Mouse (Mus musculus): Measurements from ENCODE around the gene Ager. TPM values are rescaled to one million over a fixed set of nuclear protein-coding genes. Genes with fewer than 3 reads are reported as not detected.

The Ager gene
- polyA plus RNA-seq, 1 experiment from 2014 or later, result 1.1 TPM

- 86% methylated on average over 9 of the region's 9 CpGs for WGBS
- ATAC-seq (no peak), DNase-seq (ENCODE audit: low spot score) (no peak)
- no peaks in the 10 kb centered on the region for H3K27me3 ChIP-seq (replicated peaks; ENCODE audit: control insufficient read depth, insufficient read depth, low read length)
- H3K4me3 ChIP-seq (ENCODE audit: low read depth, low read length), result no peak overlapping the region
- no peaks in the 10 kb centered on the region for H3K9me3 ChIP-seq (replicated peaks; ENCODE audit: control insufficient read depth, low read length)
- peaks cover 10% of the 10 kb centered on the region for H3K4me1 ChIP-seq (ENCODE audit: control insufficient read depth, insufficient read depth, low read length)
- H3K36me3 ChIP-seq (ENCODE audit: control insufficient read depth, insufficient read depth, low read length), result peaks cover 41% of the 10 kb centered on the region
- H3K27ac ChIP-seq (ENCODE audit: low read depth, low read length), result no peak overlapping the region
- H3K4me2 ChIP-seq (ENCODE audit: low read length), result no peak overlapping the region
- no peak overlapping the region for H3K9ac ChIP-seq (ENCODE audit: low read length)
Observed at GRCm38 (mm10) chr17:34623161-34623560, 25.5 kb downstream of the Ager start.

DNA sequence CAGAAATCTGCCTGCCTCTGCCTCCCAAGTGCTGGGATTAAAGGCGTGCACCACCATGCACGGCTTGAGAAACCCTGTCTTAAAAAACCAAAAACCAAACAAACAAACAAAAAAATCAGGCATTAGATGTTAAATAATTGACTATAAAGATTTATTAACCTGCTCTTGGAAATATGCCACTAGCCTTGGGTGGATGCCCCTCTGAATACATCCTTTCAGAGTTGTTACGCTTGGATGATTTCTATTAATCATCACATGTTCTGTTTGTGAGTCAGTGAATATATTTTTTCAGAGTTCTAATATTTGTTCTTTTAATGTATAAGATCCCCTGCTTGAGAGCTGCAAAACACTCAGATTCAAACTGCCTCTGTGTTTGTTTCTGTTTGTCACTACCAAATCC, 27.3 kb downstream of the Ager start:
- Histone ChIP-seq H3K4me1 (ENCODE audit: control insufficient read depth, insufficient read depth, low read length) (peaks cover 28% of the 10 kb centered on the region), H3K9ac (ENCODE audit: low read length) (no peak overlapping the region), H3K9me3 (replicated peaks; ENCODE audit: control insufficient read depth, low read length) (no peaks in the 10 kb centered on the region), H3K27ac (ENCODE audit: low read depth, low read length) (no peak overlapping the region), H3K4me2 (ENCODE audit: low read length) (no peak overlapping the region), H3K36me3 (ENCODE audit: control insufficient read depth, insufficient read depth, low read length) (peaks cover 39% of the 10 kb centered on the region), H3K27me3 (replicated peaks; ENCODE audit: control insufficient read depth, insufficient read depth, low read length) (peaks cover under 1% of the 10 kb centered on the region; the same call in 1 of the 2 replicates), H3K4me3 (ENCODE audit: low read depth, low read length) (no peak overlapping the region)
- ATAC-seq (no peak), DNase-seq (ENCODE audit: low spot score) (no peak)
- WGBS, result 98% methylated on average over 3 of the region's 3 CpGs

DNA sequence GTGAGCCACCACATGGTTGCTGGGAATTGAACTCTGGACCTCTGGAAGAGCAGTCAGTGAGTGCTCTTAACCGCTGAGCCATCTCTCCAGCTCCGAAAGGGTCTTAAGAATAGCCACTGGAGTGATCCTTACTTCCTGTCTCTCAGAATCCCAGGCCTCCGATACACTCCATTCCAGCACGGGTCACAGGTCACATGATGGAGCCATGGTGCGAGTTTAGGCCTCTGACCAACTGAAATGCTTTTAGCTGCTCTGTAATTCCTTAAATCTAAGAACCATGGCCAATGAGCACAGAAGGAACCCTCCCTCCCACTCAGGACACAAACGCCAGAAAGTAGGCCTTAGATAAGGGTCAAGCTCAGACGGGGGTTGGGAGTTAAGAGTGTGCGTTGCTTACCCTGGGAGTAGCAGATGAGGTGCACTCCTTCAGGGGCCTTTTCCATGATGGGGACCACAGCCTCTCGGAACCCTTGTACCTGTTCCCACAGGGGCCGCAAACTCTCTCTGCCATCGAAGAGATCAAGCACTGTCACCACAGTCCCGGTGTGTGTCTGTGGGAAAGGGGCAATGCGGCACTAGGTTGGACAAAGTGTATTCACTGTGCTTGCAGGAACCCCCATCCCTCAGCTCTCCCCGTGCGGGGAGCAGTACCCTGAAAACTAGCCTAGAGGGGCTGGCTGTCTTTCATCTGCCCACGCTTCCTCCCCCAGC, 28.6 kb downstream of the Ager start:
- ATAC-seq (no peak), DNase-seq (ENCODE audit: low spot score) (no peak)
- Histone ChIP-seq H3K4me1 (ENCODE audit: control insufficient read depth, insufficient read depth, low read length) (peaks cover 30% of the 10 kb centered on the region), H3K4me3 (ENCODE audit: low read depth, low read length) (peak overlapping the region; percentile 71), H3K36me3 (ENCODE audit: control insufficient read depth, insufficient read depth, low read length) (peaks cover 31% of the 10 kb centered on the region), H3K9ac (ENCODE audit: low read length) (peak overlapping the region; percentile 76), H3K9me3 (replicated peaks; ENCODE audit: control insufficient read depth, low read length) (no peaks in the 10 kb centered on the region), H3K4me2 (ENCODE audit: low read length) (peak overlapping the region; percentile 87), H3K27me3 (replicated peaks; ENCODE audit: control insufficient read depth, insufficient read depth, low read length) (peaks cover 10% of the 10 kb centered on the region), H3K27ac (ENCODE audit: low read depth, low read length) (peak overlapping the region; percentile 91; the same call in 1 of the 2 replicates)
- 53% methylated on average over 16 of the region's 16 CpGs for WGBS

GRCm38 (mm10) chr17:34626773-34627092, 29.1 kb downstream of the Ager start:
- under 1% methylated on average over 18 of the region's 18 CpGs for WGBS
- ATAC-seq (peak; percentile 30), DNase-seq (ENCODE audit: low spot score) (peak; percentile 77)
- Histone ChIP-seq H3K27ac (ENCODE audit: low read depth, low read length) (peak overlapping the region; percentile 91), H3K27me3 (replicated peaks; ENCODE audit: control insufficient read depth, insufficient read depth, low read length) (peaks cover 16% of the 10 kb centered on the region), H3K36me3 (ENCODE audit: control insufficient read depth, insufficient read depth, low read length) (peaks cover 27% of the 10 kb centered on the region), H3K4me2 (ENCODE audit: low read length) (peak overlapping the region; percentile 87), H3K4me3 (ENCODE audit: low read depth, low read length) (peak overlapping the region; percentile 71), H3K9ac (ENCODE audit: low read length) (peak overlapping the region; percentile 76), H3K4me1 (ENCODE audit: control insufficient read depth, insufficient read depth, low read length) (peaks cover 34% of the 10 kb centered on the region), H3K9me3 (replicated peaks; ENCODE audit: control insufficient read depth, low read length) (no peaks in the 10 kb centered on the region)

GRCm38 (mm10) chr17:34627093-34627942, 29.7 kb downstream of the Ager start:
- H3K4me2 ChIP-seq (ENCODE audit: low read length), result peak overlapping the region; percentile 87
- H3K4me3 ChIP-seq (ENCODE audit: low read depth, low read length), result peak overlapping the region; percentile 71
- H3K27ac ChIP-seq (ENCODE audit: low read depth, low read length), result peak overlapping the region; percentile 91
- DNase-seq (ENCODE audit: low spot score) (peak; percentile 94), ATAC-seq (peak; percentile 76)
- H3K36me3 ChIP-seq (ENCODE audit: control insufficient read depth, insufficient read depth, low read length), result peaks cover 22% of the 10 kb centered on the region
- peaks cover 17% of the 10 kb centered on the region for H3K27me3 ChIP-seq (replicated peaks; ENCODE audit: control insufficient read depth, insufficient read depth, low read length)
- peaks cover 39% of the 10 kb centered on the region for H3K4me1 ChIP-seq (ENCODE audit: control insufficient read depth, insufficient read depth, low read length)
- 0% methylated on average over 42 of the region's 45 CpGs for WGBS
- H3K9ac ChIP-seq (ENCODE audit: low read length), result peak overlapping the region; percentile 76
- H3K9me3 ChIP-seq (replicated peaks; ENCODE audit: control insufficient read depth, low read length), result no peaks in the 10 kb centered on the region

DNA sequence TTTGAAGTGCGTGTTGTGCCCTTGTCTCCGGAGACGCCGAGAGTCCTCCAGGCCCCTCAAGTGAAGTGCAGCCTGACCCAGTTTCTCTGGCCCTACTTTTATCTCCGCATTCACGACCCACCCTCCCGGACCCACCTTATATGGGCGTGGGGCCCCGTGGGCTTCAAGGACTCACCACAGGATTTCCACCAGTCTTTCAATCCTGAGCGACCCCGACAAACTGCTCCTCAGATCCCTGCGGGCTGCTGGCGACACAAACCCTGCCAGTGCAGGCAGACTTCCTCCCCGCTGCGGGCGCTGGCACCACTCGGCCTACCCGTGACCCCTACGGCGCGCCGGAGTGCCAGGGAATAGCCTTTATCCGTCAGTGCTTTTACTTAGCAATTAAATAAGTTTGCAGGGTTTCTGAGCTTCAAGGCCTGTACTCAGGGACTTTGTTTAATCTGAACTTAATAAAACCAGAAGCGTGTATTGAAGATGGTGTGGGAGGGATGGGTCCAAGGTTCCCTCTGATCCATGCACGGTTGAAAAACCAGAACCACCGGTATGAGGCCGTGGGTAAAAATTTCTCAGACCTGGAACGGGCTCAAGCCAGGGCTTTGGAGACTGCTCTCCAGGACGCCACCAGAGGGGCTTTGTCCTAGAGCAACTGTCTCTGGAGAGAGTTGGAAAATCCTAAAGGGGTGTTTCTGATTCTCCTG, 30.4 kb downstream of the Ager start, which contains the start of gene Ppt2:
TSS of gene Ppt2 (minus strand) at position 568 of the 701 bp plus-strand sequence.
- peaks cover 20% of the 10 kb centered on the region for H3K27me3 ChIP-seq (replicated peaks; ENCODE audit: control insufficient read depth, insufficient read depth, low read length)
- peak within 1 kb of the TSS; percentile 76 for H3K9ac ChIP-seq (ENCODE audit: low read length)
- WGBS, result 8% methylated on average over 29 of the region's 29 CpGs
- H3K4me1 ChIP-seq (ENCODE audit: control insufficient read depth, insufficient read depth, low read length), result peaks cover 40% of the 10 kb centered on the region
- H3K4me3 ChIP-seq (ENCODE audit: low read depth, low read length), result peak within 1 kb of the TSS; percentile 71
- ATAC-seq, result peak; percentile 0; the same call in 1 of the 2 replicates
- no peaks in the 10 kb centered on the region for H3K9me3 ChIP-seq (replicated peaks; ENCODE audit: control insufficient read depth, low read length)
- peak; percentile 36 for DNase-seq (ENCODE audit: low spot score)
- H3K4me2 ChIP-seq (ENCODE audit: low read length), result peak within 1 kb of the TSS; percentile 87
- H3K36me3 ChIP-seq (ENCODE audit: control insufficient read depth, insufficient read depth, low read length), result peaks cover 14% of the 10 kb centered on the region
- peak within 1 kb of the TSS; percentile 91 for H3K27ac ChIP-seq (ENCODE audit: low read depth, low read length)

DNA sequence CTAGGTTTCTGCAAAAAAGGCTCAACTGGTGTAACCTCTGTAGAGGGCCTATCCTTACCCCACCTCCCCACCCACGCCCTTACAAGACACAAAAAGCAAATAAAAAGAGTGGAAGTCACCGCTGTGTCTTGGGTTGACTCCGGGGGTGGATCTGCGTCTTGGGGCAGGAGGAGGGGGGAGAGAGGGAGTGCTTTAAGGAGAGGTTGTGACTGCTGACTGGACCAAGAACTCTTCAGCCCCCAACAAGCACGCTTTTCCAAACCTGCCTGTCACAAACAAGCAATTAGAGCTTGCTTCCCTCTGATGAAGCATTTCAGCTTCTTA, 30.9 kb downstream of the Ager start:
- Histone ChIP-seq H3K4me3 (ENCODE audit: low read depth, low read length) (peak overlapping the region; percentile 71), H3K4me2 (ENCODE audit: low read length) (peak overlapping the region; percentile 87), H3K27ac (ENCODE audit: low read depth, low read length) (peak overlapping the region; percentile 91; the same call in 1 of the 2 replicates), H3K27me3 (replicated peaks; ENCODE audit: control insufficient read depth, insufficient read depth, low read length) (peaks cover 20% of the 10 kb centered on the region), H3K9me3 (replicated peaks; ENCODE audit: control insufficient read depth, low read length) (no peaks in the 10 kb centered on the region), H3K36me3 (ENCODE audit: control insufficient read depth, insufficient read depth, low read length) (peaks cover 11% of the 10 kb centered on the region), H3K4me1 (ENCODE audit: control insufficient read depth, insufficient read depth, low read length) (peaks cover 40% of the 10 kb centered on the region), H3K9ac (ENCODE audit: low read length) (peak overlapping the region; percentile 76)
- DNase-seq (ENCODE audit: low spot score), result no peak
- no peak for ATAC-seq
- WGBS, result 21% methylated on average over 5 of the region's 5 CpGs

DNA sequence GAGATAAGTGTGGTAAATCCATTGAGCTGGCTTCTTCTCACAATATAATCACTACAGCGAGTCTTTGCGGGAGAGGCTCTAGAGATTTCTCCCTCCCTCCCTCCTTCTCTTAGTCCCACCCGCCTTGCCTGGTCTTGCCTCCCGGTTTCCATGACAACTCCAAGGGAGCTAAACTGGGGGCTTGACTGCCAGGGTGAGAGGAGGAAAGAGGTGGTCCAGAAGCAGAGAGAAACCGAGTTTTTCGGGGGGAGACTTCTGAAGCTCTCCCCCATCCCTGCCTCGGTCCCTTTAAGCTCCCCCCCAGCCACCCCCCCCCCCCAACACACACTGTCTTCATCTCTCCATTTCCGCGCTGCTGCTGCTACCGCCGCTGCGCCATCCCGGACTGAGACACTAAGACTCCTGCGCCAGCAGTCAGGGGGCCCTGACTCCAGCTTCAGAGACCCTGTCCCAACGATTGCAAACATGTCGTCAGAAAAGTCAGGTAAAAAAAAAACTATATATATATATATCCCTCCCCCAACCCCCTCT, 31.6 kb downstream of the Ager start, which contains the start of gene Prrt1:
TSS of gene Prrt1 (plus strand) at position 313 of the 531 bp plus-strand sequence.
- Histone ChIP-seq H3K4me1 (ENCODE audit: control insufficient read depth, insufficient read depth, low read length) (peaks cover 40% of the 10 kb centered on the region), H3K4me3 (ENCODE audit: low read depth, low read length) (peak within 1 kb of the TSS; percentile 71), H3K27ac (ENCODE audit: low read depth, low read length) (peak within 1 kb of the TSS; percentile 91), H3K27me3 (replicated peaks; ENCODE audit: control insufficient read depth, insufficient read depth, low read length) (peaks cover 20% of the 10 kb centered on the region), H3K4me2 (ENCODE audit: low read length) (peak within 1 kb of the TSS; percentile 87), H3K9ac (ENCODE audit: low read length) (peak within 1 kb of the TSS; percentile 76), H3K36me3 (ENCODE audit: control insufficient read depth, insufficient read depth, low read length) (peaks cover 5% of the 10 kb centered on the region), H3K9me3 (replicated peaks; ENCODE audit: control insufficient read depth, low read length) (no peaks in the 10 kb centered on the region)
- ATAC-seq (peak; percentile 35; the same call in 1 of the 2 replicates), DNase-seq (ENCODE audit: low spot score) (peak; percentile 90)
- 1% methylated on average over 16 of the region's 16 CpGs for WGBS
